Mouse (Mus musculus): Measurements from ENCODE around the gene Pnliprp2. TPM values are rescaled to one million over a fixed set of nuclear protein-coding genes. Genes with fewer than 3 reads are reported as not detected.

The Pnliprp2 gene
- polyA plus RNA-seq, 1 experiment, result not detected

DNA sequence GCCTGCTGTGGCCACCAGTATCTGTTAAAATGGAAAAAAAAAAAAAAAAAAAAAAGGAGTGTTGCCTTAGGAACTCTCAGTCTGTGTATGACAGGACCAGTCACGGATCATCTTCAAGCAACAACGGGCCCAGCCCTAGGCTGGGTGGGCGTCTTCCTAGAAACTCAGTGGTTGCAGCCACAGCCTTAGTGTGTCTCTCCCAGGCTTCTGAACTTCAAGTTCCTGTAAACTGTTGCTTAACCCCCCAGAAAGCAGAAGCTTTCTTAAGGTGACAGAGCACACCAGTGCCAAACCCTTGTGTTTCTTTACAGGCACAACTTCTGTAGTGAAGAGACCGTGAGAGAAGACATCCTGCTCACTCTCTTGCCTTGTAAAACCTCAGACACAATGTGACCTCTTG lies 15.8 kb upstream of the Pnliprp2 start:
- Histone ChIP-seq H3K4me3 (ENCODE audit: insufficient read depth, low read length) (no peak overlapping the region), H3K27ac (ENCODE audit: insufficient read depth, low read length) (no peak overlapping the region), H3K4me1 (ENCODE audit: control insufficient read depth, insufficient read depth, low read length) (no peaks in the 10 kb centered on the region)
- TF ChIP-seq POLR2A (IDR thresholded peaks at IDR 0.05; ENCODE audit: low read depth, low read length) (no peak), CTCF (IDR thresholded peaks at IDR 0.05; ENCODE audit: borderline replicate concordance, insufficient read depth, low read length) (no peak)

DNA sequence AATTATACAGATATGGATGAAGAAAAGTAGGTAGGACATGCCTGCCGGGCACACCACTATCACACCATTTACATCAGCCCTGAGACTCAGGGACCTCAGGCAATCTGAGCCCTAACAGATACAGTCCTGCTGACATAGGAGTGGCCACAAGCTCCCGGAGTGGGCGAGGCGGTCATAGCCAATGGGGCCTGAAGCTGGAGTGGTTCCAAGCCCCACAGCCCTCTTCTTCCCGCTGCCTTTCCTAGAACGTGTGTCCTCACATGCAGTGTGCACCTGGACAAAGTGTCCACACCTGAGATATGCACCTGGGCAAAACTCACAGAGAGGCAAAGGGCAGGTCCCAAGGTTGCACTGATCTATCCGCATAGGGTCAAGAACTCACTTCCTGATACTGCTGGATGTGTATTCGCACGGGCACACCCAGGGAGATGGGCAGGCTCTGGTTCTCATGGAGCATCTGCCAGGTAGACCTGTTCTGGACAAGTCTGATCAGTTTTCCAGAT lies 12.0 kb upstream of the Pnliprp2 start:
- H3K4me1 ChIP-seq (ENCODE audit: control insufficient read depth, insufficient read depth, low read length), result no peaks in the 10 kb centered on the region
- no peak for TF ChIP-seq POLR2A (IDR thresholded peaks at IDR 0.05; ENCODE audit: low read depth, low read length)
- TF ChIP-seq CTCF (IDR thresholded peaks at IDR 0.05; ENCODE audit: borderline replicate concordance, insufficient read depth, low read length), result no peak
- H3K4me3 ChIP-seq (ENCODE audit: insufficient read depth, low read length), result no peak overlapping the region
- no peak overlapping the region for H3K27ac ChIP-seq (ENCODE audit: insufficient read depth, low read length)

DNA sequence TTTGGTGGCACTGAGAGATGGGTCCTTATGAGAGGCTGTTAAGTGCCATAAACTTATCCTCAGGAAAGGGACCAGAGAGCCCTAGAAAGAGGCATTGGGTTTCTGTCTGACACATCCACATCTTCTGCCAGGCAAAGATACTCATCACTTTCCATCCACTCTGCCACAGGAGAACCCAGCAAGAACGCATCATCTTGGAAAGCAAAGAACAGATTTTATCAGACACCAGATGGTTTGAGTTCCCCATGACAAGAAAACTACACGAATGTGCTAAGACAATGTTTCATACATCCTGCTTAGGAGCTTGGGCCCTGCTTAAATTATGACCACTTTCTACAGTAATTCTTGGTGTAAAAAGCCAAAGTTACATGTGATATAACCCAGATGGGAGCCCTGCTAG lies 8.7 kb upstream of the Pnliprp2 start:
- TF ChIP-seq POLR2A (IDR thresholded peaks at IDR 0.05; ENCODE audit: low read depth, low read length) (no peak), CTCF (IDR thresholded peaks at IDR 0.05; ENCODE audit: borderline replicate concordance, insufficient read depth, low read length) (no peak)
- Histone ChIP-seq H3K4me1 (ENCODE audit: control insufficient read depth, insufficient read depth, low read length) (no peaks in the 10 kb centered on the region), H3K27ac (ENCODE audit: insufficient read depth, low read length) (no peak overlapping the region), H3K4me3 (ENCODE audit: insufficient read depth, low read length) (no peak overlapping the region)

DNA sequence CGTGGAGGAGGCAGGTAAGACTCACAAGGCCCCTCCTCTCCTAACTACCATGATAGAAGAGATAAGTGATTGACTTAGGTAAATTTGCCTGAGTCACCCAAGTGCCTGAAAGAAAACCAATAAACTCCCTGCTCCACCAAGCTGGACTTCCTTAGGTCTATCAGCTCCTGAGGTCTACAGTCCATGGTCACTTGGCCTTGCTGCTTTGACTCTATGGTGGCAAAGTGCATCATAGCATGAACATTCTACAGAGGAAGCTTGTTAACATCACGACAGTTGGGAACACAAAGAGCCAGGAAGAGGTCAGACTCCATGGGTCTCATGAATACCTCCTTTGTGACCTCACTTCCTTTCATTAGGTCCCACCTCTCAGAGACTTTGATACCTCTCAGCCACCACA lies 8.0 kb upstream of the Pnliprp2 start:
- TF ChIP-seq POLR2A (IDR thresholded peaks at IDR 0.05; ENCODE audit: low read depth, low read length) (no peak), CTCF (IDR thresholded peaks at IDR 0.05; ENCODE audit: borderline replicate concordance, insufficient read depth, low read length) (no peak)
- H3K27ac ChIP-seq (ENCODE audit: insufficient read depth, low read length), result no peak overlapping the region

DNA sequence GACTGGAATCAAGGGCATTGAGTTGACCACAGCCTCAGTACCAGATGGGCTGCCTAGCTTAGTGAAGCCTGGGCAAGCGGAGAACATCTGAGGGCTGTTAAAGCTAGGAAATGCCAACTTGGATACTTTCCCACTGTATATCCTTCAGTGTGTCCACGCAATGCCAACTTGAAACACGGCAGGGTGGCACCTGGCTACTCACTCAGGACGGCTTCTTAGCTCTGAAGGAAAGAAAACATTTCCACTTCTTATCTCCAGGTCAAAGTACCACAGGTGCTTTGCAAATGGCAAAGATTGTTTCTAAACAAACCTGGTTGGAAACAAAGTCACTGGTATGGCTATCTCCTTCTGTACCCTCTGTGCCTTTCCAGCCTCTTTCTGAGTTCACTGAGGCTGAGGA lies 648 bp upstream of the Pnliprp2 start:
- no peak overlapping the region for H3K4me3 ChIP-seq (ENCODE audit: insufficient read depth, low read length)
- TF ChIP-seq CTCF (IDR thresholded peaks at IDR 0.05; ENCODE audit: borderline replicate concordance, insufficient read depth, low read length), result no peak
- no peak for TF ChIP-seq POLR2A (IDR thresholded peaks at IDR 0.05; ENCODE audit: low read depth, low read length)
- H3K4me1 ChIP-seq (ENCODE audit: control insufficient read depth, insufficient read depth, low read length), result no peaks in the 10 kb centered on the region
- H3K27ac ChIP-seq (ENCODE audit: insufficient read depth, low read length), result no peak overlapping the region

More for the DNA sequence above, 8.0 kb upstream of the Pnliprp2 start:
- H3K4me1 ChIP-seq (ENCODE audit: control insufficient read depth, insufficient read depth, low read length), result no peaks in the 10 kb centered on the region
- H3K4me3 ChIP-seq (ENCODE audit: insufficient read depth, low read length), result no peak overlapping the region

DNA sequence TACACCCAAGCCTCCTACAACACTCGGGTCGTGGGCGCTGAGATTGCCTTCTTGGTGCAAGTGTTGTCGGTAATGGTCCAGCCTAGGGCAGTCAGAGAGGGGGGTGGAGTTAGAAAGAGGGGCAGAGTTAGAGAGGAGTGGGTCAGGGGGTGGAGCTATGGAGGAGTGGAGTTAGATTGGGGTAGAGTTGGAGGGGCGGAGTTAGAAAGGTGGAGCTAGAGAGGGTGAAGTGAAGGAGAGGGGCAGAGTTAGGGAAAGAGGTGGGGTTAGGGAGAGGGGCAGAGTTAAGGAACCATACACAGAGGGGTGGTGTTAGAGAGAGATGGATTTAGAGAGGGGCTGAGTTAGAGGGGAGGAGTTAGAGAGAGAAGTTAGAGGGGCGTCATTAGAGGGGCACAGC lies 2.8 kb downstream of the Pnliprp2 start:
- no peak overlapping the region for H3K27ac ChIP-seq (ENCODE audit: insufficient read depth, low read length)
- no peak overlapping the region for H3K4me3 ChIP-seq (ENCODE audit: insufficient read depth, low read length)
- TF ChIP-seq POLR2A (IDR thresholded peaks at IDR 0.05; ENCODE audit: low read depth, low read length) (no peak), CTCF (IDR thresholded peaks at IDR 0.05; ENCODE audit: borderline replicate concordance, insufficient read depth, low read length) (no peak)
- H3K4me1 ChIP-seq (ENCODE audit: control insufficient read depth, insufficient read depth, low read length), result no peaks in the 10 kb centered on the region

DNA sequence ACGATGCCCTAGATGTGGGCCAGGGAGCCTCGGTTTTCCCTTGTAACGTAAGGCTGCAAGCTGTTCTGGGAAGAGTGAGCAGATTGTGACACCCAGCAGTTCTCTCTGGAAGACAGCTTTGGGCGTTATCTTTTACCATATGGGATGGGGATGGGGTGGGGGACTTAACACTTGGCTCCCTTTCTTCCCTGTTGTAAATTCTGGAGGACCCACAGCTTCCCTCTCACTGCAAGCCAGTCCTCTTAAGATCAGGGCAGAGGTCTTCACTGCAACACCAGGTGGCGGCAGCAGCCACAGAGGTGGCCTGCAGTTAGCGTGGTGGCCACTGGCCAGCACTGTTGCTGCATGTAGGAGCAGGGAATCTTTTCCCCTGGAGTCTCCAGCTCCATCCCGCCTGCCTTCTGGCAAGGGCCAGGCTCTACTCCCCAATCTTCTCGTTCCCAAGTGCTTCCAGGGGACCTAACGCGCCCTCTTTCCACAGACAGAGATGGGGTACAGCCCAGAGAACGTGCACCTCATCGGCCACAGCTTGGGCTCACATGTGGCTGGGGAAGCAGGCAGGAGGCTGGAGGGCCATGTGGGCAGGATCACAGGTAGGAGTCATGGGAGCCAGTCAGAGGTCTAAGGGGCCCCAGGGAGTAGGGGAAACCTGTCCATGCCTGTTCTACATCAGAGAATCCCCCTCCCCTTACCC lies 3.5 kb downstream of the Pnliprp2 start:
- TF ChIP-seq CTCF (IDR thresholded peaks at IDR 0.05; ENCODE audit: borderline replicate concordance, insufficient read depth, low read length) (peak; percentile 98), POLR2A (IDR thresholded peaks at IDR 0.05; ENCODE audit: low read depth, low read length) (no peak)
- H3K4me1 ChIP-seq (ENCODE audit: control insufficient read depth, insufficient read depth, low read length), result no peaks in the 10 kb centered on the region
- no peak overlapping the region for H3K4me3 ChIP-seq (ENCODE audit: insufficient read depth, low read length)
- H3K27ac ChIP-seq (ENCODE audit: insufficient read depth, low read length), result no peak overlapping the region

DNA sequence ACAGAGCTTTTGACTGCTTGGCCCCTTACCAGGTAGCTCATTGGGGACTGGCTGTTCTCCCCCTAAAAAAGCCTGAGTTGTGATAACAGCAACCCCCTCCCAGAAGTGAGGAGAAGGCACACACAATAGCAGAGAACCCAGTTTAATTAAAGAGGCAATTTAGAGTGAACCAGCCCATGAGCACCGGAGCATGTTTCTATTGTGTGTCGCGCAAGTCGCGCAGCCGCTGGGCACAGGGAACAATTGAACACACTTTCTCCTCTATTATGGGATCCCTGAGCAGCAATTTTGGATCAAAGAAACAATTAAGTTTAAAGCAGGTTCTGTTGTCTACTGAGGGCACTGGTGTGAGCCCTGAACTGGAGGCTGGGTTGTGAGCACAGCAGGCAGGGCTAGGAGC lies 7.8 kb downstream of the Pnliprp2 start:
- TF ChIP-seq POLR2A (IDR thresholded peaks at IDR 0.05; ENCODE audit: low read depth, low read length) (no peak), CTCF (IDR thresholded peaks at IDR 0.05; ENCODE audit: borderline replicate concordance, insufficient read depth, low read length) (no peak)
- no peaks in the 10 kb centered on the region; the same call in 1 of the 2 replicates for H3K4me1 ChIP-seq (ENCODE audit: control insufficient read depth, insufficient read depth, low read length)
- no peak overlapping the region for H3K27ac ChIP-seq (ENCODE audit: insufficient read depth, low read length)
- no peak overlapping the region for H3K4me3 ChIP-seq (ENCODE audit: insufficient read depth, low read length)

DNA sequence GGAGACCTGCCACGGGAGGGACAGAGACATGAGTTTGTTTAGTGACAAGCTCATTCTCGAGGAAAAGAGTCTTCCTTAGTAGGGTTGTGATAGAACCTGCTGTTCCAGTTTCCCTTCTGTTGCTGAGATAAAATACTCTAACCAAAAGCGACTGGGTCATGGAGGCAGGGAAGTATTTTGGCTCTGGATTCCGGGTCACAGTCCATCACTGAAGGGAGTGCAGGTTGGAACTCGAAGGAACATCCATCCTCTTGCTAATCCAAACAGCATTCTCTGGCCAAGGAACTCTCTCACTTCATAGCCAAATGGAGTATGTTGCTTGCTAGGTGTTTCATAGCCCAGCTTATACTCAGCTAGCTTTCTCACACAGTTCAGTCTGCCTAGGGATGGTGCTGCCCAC lies 16.9 kb downstream of the Pnliprp2 start:
- TF ChIP-seq POLR2A (IDR thresholded peaks at IDR 0.05; ENCODE audit: low read depth, low read length) (no peak), CTCF (IDR thresholded peaks at IDR 0.05; ENCODE audit: borderline replicate concordance, insufficient read depth, low read length) (no peak)
- Histone ChIP-seq H3K27ac (ENCODE audit: insufficient read depth, low read length) (no peak overlapping the region), H3K4me3 (ENCODE audit: insufficient read depth, low read length) (no peak overlapping the region), H3K4me1 (ENCODE audit: control insufficient read depth, insufficient read depth, low read length) (no peaks in the 10 kb centered on the region; the same call in 1 of the 2 replicates)

DNA sequence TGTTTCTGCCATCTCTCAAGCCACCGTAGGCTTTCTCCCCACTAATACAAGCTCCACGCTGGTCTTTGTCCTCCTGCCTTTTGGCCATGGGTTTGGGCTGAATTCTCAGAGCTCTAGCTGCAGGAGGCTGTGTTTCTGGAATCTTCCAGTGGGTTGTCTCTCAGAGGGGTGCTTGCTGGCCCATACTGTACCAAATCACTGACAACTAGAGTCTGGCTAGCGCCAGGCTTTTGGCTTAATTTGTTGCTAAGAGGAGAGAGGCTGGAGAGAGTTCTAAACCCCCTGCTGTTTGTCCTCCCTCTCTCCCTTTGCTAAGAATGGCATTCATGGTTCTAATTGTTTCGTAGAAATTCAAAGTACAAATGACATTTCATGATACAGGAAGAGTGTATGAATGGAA lies 22.0 kb downstream of the Pnliprp2 start:
- TF ChIP-seq POLR2A (IDR thresholded peaks at IDR 0.05; ENCODE audit: low read depth, low read length) (no peak), CTCF (IDR thresholded peaks at IDR 0.05; ENCODE audit: borderline replicate concordance, insufficient read depth, low read length) (no peak)
- H3K4me1 ChIP-seq (ENCODE audit: control insufficient read depth, insufficient read depth, low read length), result no peaks in the 10 kb centered on the region

More for the DNA sequence above, 22.0 kb downstream of the Pnliprp2 start:
- Histone ChIP-seq H3K27ac (ENCODE audit: insufficient read depth, low read length) (no peak overlapping the region), H3K4me3 (ENCODE audit: insufficient read depth, low read length) (no peak overlapping the region)

Data from embryonic fibroblast, embryonic 13.5 days (primary cell).